Mouse (Mus musculus) left cerebral cortex, postnatal 36 days (tissue): ENCODE measurements around the gene Dnajc27. TPM values are rescaled to one million over a fixed set of nuclear protein-coding genes. Genes with fewer than 3 reads are reported as not detected.

Experiments used
- DNase-seq, 2 experiments: peaks; one replicate each; pipeline ENCODE4 v3.0.0; 2021 to 2022; ENCODE audit warnings: low spot score in 2 of 2, mixed read lengths in 1 of 2
- intact Hi-C: fragments of 180-260 bp; cut with DNase I; formaldehyde crosslinking; loops from one replicate; pipeline ENCODE4 v1.15.1; 2025
- total RNA-seq, 2 experiments: library from RNA; stranded (reverse); gene quantifications; 2 replicates each; pipeline ENCODE4 v1.2.3; 2021

Gene Dnajc27
- 100 to 1,000 TPM in 1 of 2 experiments, 10 to 100 TPM in 1; 93.0 to 100 TPM for total RNA-seq

DNA sequence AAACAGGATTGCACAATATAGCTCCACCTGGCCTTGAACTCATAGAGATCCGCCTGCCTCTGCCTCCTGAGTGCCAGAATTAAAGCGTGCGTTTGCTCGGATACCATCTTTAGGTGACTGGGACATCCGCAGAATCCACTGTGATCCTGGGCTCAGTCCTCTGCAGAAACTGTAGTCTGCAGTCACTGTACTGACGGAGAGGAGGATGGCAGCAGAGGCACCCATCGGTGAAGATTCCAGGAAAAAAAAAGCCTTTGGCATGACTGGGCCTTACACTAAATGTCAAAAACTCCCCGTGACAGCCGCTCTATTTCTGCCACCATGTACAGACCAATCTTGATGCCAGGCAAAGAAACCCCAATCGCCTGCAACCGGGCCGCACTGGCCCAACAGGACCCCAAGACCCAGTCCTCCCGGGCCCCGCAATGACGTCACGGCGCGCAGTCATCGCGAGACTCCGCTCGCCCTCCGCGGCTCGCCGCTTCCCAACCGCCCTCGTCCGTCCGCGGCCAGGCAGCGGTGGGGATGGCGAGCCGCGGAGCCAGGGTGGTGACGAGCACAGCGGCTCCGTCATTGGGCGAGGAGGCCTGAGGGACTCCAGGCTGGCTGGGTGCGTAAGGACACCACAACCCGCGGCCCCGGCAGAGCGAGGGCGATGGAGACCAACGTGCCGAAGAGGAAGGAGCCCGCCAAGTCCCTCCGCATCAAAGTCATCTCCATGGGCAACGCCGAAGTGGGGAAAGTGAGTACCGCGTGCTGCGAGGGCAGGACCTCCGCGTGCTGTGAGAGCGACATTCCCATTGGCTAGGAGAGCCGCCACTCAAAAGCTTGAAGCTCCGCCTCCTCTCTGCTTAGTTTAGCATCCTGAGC lies at the start of gene Dnajc27:
Dnajc27 (plus strand) TSS at position 452 of the 870 bp plus-strand sequence.
- intact Hi-C loops = no loop called here
- peak; percentile 97 to 98 for DNase-seq

DNA sequence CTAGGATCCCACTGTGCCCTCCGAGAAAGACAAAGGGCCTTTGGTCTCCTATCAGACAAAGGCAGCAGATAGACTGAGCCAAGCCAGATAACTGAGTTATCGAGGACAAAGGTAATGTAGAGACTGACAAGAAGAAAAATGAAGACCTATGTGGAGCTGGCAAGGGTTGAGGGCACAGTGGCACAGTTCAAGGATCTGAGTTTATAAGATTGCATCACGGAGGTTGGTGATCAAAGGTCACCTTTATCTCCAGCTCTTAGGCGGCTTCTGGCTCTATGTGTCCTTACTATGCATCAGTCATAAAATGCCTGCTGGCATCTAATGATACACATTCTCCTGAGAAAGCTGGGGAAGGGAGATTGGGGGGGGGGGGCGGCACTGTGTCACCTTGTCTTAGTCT lies 46.2 kb upstream of the Dnajc27 start:
- intact Hi-C loops = no loop called here
- no peak for DNase-seq

DNA sequence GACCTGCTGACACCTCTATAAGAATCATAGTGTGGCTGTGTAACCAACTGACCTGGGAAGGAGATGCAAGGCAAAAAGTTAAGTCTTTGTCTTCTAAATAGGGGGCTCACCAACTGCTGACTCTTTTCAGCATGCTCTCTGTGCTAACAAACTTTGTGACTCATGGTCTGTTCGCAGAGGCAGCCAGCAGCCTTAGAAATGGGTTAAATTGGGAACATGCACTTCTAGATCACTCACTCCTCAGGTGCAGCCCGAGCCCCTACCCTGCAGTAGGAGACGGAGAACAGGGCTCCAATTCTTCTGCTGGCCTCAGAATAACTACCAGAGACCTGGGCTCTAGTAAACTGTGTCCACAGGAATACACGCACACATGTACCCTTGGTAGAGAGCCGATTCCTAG lies 44.9 kb upstream of the Dnajc27 start:
- peak; percentile 22 to 39 for DNase-seq

DNA sequence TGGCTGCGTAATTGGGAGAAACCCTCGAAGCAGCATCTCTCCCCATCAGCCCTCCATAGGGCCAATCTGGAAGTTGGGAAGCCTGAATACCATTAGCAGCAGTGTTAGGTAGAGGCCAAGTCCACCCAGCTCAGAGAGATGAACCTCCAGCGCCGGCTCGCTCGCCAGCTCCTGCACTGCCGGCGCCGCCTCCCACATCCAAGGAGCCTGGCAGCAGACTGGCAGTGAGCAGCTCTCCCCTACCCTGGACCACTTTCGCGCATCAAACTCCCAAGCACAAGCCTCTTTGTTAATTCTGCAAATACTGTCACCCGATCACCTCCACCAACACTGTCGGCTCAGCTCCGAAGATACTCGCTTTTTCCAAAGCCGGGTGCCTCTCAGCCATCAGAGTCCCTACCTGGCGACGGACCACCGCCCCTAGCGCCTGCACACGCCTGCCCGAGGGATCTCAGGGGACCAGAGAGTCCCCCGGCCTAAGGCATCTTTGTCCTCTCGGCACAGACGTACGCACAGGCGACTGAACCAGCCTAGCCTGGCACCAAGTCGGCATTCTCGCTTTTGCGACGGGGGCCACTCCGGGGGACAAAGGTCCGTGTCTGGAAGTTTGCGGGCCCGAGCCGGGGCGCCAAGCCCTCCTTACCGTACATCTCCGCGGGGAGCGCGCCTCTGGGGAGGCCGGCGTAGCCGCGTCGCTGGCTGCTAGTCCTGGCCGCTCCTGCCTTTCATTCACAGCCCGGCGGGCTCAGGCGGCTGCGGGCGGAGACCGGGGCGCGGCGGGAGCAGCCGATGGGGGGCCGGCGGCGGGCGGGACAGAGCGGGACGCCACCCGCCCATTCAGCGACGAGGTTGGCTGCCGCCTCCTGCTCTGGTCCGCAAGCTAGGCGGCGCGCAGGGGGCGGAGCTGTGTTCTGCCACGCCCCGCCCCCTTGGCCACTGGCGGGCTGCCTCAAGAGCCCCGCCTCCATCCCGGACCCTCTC lies 44.0 kb upstream of the Dnajc27 start, which contains the start of gene Efr3b:
Efr3b (minus strand) TSS at position 855 of the 981 bp plus-strand sequence.
- intact Hi-C loops = loop anchor here (1.0 kb wide), 1 partner anchor 55 kb away; no protein-coding TSS in a partner anchor
- peak; percentile 85 to 90 for DNase-seq

More for the DNA sequence above, 44.9 kb upstream of the Dnajc27 start:
- intact Hi-C loops = no loop called here

DNA sequence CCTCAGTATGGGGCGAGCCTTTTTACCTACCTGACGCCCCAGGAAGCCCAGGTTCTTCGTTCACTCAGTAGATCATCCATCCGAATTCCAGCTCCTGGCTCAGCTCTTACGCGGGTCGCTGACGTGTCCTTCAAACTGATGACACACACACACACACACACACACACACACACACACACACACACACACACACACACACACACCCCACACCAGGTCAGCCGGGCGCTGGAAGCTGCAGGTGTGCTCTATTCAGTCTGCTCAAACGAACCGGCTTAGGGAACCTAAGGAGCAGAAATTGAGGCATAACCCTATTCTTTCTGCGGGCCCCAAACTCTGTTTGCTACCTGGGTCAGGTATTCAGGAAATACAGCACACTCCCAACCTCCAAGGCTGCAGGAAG lies 43.3 kb upstream of the Dnajc27 start:
- no peak for DNase-seq
- intact Hi-C loops = no loop called here

DNA sequence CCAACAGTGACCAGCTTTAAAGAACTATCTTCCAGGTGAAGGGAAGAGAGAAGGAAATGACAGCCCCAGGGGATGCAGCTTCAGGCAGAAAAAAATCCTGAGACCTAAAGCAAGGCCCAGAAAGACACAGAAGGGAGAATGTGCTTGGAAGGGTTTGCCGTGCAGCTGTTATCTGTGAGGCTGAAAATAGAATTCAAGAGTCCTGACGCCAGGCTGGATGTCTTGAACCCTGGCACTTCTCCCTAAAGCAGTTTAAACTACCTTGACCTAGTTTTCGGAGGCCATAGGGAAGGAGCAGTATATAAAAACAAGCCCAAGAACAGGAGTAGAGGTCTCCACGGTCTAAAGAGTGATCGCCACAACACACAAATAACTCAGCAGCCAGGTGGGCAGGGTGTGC lies 40.0 kb upstream of the Dnajc27 start:
- no peak for DNase-seq
- intact Hi-C loops = no loop called here

DNA sequence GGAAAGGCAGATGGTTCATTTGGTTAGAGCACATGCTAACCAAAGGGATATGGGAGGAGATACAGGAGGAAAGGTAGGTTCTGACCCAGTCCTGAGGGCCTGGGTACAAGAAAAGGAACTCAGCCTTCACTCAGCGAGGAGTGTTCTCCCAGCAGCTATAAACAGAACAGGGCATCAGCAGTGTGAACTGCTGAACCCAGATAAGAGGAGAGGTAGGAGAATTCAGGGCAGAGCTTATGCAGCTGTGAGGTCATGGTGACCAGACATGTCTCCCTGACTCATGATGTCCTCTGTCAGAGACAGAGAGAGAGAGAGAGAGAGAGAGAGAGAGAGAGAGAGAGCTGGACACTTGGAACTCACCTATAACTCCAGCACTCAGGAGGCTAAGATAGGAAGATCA lies 36.4 kb upstream of the Dnajc27 start:
- intact Hi-C loops = no loop called here
- no peak for DNase-seq

DNA sequence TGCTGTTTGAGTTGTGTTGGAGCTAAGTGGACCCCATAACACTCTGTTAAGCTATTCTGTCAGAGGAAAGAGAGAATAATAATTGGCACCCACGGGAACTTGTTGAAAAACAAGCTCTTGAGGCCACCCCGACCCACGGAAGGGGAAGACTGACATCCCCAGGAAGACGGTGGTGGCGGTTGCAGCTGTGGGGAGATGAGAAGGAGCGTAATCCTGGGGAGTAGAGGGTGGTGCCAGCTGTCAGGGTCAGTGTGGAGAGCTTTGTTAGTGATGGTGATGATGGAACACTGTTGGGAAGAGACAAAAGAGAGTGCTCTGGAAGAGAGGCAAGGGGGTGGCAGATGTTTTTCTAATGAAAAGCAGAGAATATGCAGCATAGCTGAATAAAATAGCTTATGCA lies 34.4 kb upstream of the Dnajc27 start:
- intact Hi-C loops = no loop called here
- DNase-seq = no peak

DNA sequence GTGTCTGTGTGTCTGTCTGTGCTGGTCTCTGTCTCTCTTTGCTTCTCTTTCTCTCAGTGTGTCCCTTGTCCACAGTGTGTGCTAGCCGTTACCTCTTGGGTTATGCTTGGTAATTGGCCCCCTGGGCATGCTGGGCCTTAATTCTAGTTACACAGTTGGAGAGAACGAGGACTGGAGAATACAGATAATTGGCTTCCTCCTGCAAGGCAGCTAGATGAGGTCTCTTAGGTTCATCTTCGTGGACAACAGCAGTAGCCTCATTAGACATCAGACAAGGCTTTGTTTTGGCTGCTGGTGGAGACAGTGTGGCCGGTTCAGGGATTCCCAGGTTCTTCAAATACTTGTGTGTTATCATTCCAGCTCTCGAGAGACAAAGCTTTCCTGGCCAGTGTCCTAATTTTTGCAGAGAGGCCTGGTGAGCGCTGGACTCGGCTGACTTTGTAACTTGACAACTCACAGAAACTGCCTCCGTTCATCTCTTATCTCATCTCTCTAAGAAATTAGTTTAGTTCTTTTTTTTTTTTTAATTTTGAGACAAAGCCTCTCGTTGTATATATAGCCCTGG lies 31.4 kb upstream of the Dnajc27 start:
- intact Hi-C loops = no loop called here
- DNase-seq = no peak

DNA sequence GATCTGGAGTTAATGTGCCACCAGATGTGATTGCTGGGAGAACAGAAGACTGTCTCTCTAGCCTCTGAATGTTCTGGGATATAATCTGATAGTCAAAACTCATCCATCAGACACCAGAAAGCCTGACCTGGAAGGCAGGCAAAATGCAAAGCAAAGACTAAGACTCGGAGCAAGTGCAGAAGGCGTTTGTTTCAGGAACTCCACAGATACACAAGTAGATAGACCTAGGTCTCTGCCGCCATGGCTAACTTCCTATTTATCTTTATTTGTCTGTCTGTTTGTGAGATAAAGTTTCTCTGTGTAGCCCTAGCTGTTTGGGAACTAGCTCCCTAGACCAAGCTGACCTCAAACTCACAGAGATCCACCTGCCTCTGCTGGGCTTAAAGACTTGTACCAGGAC lies 28.7 kb upstream of the Dnajc27 start:
- DNase-seq = no peak
- intact Hi-C loops = no loop called here

DNA sequence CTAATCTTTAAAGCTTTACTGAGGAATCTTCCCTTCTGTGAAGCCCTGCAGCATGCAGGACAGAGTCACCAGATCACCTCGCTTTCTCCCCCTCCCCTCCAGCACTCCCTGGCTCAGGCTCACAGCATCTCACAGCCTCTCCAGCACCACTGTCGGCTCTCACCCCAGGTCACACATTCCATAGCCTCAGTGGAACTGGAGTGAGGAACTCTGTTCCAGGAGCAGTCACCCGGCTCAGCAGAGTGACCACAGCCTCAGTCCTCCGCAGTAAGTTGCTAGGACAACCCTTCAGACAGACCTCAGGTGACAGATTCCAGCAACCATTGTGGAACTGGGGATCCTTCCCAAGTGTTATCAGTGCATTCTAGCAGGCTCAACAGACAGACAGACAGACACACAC lies 27.5 kb upstream of the Dnajc27 start:
- no peak for DNase-seq
- intact Hi-C loops = no loop called here

DNA sequence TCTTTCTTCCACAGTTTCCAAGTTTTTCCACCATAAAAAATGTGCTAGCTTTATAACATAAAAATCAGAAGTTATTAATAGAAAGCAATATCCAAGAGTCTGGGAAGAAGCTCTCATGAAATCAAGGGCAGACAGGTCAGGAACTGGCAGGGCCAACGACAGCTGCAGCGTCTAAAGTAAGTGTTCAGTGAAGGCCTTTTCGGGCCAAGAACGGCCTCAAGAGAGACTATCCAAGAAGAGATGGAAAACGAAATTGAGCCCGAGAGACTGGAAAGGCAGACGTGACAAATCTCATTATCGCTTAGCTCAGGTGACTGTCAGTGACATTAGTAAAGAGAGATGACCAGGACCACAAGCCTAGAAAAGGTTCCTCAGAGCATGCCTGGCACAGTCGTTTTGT lies 24.1 kb upstream of the Dnajc27 start:
- intact Hi-C loops = no loop called here
- no peak for DNase-seq

DNA sequence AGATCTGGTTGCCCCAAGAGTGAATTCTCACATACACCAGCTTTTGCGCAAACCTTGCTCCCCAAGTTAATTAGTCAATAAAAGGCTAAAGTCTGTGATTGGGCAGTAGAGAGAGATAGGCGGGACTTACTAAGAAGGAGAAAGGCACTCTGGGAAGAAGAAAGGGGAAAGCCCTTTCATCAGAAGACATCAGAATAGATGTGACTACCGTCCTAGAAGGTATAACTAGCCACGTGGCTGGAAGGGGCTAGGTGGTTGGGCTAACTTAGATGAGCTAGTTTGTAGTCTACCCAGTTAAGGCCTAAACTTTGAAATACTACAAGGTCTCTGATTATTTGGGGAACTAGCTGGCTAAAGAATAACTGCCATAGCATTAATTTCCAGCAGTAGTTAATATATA lies 22.7 kb upstream of the Dnajc27 start:
- no peak for DNase-seq
- intact Hi-C loops = no loop called here

DNA sequence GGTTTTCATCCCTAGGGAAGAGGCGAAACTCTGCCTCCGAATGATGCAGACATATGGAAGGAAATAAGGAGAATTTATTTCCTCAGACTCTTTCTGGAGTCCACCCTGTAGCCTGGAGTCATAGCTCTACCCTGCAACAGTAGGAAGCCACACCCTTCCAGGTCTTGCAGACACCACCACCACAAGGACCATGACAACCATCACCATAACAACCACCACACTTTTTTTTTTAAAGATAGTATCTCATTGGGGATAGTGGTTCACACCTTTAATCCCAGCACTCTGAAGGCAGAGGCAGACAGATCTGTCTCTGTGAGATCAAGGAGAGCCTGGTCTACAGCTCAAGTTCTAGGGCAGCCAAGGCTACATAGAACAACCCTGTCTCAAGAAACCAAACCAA lies 16.9 kb upstream of the Dnajc27 start:
- intact Hi-C loops = no loop called here
- no peak for DNase-seq

DNA sequence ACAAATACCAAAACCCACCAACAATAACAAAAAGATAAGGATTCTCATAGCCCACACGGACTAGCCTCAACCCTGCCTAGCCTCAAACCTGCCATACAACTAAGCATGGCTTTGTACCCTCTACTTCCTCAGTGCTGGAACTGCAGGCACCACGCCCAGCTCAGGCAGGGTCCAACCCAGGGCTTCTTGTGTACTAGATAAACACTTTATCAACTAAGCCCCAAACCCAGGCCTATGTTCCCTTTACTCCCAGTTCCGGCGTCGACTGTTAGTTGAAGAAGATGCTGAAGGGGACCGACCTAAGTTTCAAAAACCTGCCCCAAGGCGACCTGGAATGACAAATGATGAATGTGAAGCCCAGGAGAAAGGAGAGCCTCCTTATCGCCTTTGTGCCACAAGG lies 16.4 kb upstream of the Dnajc27 start:
- intact Hi-C loops = no loop called here
- DNase-seq = no peak

DNA sequence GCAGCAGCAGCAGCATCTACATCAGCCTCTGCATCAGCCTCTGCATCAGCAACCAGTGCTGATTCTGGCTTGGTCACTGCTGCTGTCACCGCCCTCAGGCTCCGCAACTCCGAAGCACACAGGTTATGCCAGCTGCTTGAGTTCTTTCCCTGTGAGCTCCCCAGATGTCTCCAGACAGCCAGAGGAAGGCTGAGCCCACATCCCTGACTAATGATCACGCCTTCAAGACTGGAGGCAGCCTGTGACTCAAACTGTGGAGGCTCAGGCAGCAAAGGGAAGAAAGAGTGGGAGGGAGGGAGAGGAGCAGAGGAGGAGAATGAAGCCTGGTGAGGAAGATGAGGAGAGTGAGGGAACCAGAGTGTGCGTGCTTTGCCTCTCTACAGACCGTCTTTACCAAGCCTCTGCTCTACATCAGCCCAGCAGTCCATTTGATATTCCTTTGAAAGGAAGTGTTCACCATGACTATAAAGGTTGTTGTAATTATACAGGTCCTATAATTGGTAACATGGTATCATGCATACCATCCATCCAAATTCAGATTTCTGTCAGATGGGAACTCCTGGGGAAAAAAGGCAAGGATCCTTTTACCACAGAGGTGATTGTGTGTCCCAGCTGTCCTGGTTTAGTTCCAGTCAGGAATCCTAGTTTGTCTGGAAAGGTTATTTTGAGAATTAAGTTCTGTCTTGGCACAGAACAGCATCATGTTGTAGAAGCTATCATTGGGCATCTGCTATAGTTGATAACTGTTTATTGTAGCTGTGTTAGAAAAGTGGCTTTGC lies 15.5 kb upstream of the Dnajc27 start:
- intact Hi-C loops = no loop called here
- peak; percentile 65 to 66 for DNase-seq

DNA sequence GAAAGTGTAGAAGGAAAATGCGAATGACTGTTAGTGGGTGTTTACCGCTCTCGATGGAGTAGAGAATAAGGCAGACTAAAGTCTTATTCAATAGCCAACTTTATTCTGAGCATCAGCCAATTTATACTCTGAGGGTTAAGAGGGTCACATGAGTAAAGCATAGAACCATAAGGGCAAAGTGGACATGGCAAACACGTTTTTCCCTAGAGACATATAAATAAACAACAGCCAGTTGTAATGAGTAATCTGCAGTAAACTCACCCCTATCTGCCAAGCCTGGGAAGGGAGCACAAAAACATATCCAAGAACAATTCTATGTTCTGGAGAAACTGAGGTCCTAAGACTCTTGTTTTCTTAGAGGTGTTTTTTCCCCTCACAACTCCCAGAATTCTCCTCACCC lies 13.8 kb upstream of the Dnajc27 start:
- DNase-seq = no peak
- intact Hi-C loops = no loop called here

DNA sequence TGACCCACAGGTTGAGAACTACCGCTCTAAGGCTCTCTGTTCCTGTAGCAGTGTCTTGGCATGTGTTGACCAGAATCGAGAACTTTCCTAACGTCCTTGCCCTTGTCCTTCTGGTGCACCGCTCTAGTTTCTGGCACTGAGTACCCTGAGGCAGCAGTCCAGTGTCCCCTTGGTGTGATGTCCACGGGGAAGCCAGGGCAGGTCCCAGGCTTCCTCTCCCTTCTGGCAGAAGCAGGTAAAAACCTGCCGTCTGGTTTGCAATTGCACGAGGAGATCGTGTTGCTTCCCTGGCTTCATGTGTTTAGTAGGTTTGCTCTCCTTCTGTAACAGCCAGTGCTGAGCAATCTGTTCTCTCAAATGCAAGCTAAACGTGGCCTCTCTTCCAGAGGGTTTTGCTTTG lies 10.7 kb upstream of the Dnajc27 start:
- no peak for DNase-seq
- intact Hi-C loops = no loop called here

DNA sequence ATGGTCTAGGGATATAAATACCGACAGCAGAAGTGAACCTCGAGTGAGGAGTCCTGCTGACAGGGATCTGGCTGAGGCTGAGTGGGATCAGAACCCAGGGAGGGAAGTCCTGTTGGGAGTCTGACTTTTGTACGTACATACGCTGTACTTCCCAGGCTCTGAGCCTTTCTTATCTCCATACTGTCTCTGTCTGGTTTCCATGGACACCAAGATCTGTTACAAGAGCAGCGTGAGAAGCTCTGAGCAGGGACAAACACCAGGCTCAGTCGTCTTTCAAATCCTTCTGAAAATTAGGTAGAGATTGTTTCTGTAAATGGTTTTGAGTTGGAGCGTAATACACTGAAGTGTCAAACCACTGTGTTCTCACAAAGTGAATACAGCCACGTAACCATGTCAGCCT lies 7.0 kb upstream of the Dnajc27 start:
- intact Hi-C loops = no loop called here
- DNase-seq = no peak
